Mouse (Mus musculus) frontal cortex, adult (tissue): ENCODE measurements around the gene Errfi1.

Source experiments
- ATAC-seq: cut with Nextera tagmentation; 2 replicates; pipeline ENCODE4 v1.9.2; 2017; ENCODE audit warnings: mild to moderate bottlenecking, moderate library complexity, mixed read lengths; ENCODE audit not compliant: low TSS enrichment

Errfi1 gene

DNA sequence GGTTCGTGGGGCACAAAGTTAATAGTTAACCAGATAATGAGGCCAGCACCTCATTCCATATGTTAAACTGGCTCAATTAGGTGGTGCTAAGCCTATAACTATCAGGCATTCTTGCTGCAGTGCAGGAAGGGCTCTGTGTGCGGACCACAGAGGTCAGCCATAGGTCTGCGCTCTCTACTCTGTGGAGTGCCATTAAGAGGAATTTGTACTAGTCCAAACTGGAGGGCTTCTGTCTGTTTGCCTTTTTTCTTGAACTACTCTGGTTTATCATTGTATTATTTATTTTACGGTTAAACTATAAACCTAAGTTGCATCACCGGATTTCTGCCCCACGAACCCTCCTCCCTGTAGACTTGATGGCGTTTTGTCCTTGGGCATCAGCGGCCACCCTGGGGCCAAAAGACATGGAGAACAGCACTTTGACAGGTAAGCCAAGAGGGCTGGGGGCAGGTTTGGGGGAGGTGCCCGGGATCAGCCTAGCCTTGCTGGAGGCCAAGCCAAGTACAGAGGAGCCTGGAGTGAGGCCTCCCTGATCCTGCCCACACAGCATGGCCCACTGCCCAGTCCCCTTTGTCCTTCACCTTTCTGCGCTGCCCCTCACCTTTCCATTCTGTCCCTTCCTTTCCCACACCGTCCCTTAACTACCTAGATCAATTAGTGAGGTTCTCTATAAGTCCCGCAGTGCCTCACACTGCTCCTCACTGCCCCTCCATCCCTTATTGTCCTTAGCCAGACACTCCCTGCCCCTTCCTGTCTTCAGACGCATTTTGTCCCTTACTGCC lies at the start of gene Errfi1:
Gene Errfi1 (plus strand): TSS at position 240 of the 782 bp plus-strand sequence.
- ATAC-seq: no peak

GRCm38 (mm10) chr4:150804204-150804603 lies 49.5 kb upstream of the Errfi1 start:
- ATAC-seq: no peak

DNA sequence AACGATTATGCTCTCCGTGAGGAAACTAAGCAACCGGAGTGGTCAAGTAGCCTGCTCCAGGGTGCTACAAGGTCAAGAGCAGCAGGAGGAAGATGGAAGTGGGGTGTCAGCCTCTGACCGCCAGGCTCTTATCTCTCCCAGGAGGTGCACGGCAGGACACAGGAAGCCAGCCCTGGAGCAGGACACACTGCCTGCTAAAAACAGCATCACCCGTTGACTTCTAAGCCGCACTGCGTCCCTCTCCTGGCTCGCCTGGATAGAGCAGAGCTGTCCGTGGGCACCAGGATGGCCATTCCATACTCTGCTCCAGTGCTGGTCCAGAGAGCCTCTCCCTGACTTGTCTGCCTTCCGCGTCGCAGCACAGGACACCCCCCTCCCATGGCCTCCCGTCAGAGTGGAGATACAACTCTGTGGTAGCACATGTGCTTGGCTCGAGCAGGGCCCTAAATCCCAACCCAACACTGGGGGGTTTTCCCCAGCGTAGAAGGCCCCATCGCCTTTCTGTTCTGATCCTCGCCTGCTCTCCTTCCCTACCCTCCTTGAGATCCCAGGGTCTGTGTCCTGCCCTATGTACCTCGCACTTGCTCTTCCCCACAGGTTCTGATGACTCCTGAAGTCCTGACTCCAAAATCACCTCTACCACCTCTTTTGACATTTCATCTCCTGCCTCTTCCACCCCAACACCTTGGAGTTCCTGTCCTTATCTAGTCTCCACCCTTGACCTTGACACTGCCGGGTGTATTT lies 45.8 kb upstream of the Errfi1 start:
- no peak for ATAC-seq

DNA sequence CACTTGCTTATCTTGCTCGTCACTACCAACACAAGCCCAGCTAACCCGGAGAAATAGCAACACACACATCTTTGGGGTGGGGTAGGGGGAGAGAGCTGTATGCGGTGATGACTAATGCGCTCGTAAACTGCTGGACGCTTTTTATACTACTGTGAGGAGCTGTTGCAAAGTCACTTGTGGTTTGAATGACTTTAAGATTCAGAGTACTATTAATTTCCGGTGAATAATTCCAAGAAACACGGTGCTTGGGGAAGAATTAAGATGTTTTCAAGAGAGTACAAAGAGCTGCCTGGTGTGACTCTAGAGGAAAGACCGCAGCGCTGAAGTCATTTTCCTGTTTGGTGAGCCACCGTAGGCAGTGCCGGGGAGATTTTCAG lies 45.3 kb upstream of the Errfi1 start:
- no peak for ATAC-seq

DNA sequence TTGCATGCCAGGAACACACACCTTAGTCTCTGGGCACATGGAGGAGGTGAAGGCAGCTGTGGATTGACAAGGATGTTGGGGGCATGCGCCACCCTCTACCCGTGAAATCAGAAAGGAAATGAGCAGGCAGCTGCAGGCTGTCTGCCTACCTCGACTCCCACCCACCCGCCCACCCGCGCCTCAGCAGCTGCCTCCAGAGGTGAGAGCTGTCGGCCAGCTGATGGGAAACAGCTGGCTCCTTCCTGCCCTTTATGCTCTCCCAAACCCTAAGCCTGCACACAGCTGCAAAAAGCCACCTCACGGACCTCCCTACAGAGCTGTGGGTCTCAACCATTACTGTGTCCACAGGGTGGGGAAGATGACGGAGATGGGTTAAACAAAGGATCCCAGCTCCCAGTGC lies 44.4 kb upstream of the Errfi1 start:
- no peak for ATAC-seq

DNA sequence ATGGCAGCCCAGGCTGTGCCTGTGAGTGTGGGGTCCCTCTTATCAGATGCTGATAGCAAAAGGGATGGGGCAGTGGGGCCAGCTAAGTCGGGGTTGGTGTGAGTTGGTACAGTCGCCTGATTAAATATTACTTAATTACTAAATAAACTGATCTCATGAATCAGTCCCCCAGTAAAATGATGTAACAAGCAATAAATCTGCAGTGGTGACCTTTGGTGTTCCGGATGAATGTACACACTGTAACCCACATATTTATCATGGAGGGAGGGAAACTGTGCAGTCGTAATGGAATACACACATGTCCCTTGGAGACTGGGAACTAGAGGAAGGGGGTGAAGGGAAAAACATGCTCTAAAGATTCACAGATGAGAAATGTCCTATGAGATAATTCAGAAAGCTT lies 38.6 kb upstream of the Errfi1 start:
- no peak for ATAC-seq

- no peak for ATAC-seq
Observed at GRCm38 (mm10) chr4:150816414-150816951, 37.2 kb upstream of the Errfi1 start.

GRCm38 (mm10) chr4:150819126-150819910 lies 34.4 kb upstream of the Errfi1 start:
- no peak for ATAC-seq

- no peak for ATAC-seq
Observed at GRCm38 (mm10) chr4:150821381-150821780, 32.3 kb upstream of the Errfi1 start.

GRCm38 (mm10) chr4:150822624-150823023 lies 31.1 kb upstream of the Errfi1 start:
- ATAC-seq: no peak

DNA sequence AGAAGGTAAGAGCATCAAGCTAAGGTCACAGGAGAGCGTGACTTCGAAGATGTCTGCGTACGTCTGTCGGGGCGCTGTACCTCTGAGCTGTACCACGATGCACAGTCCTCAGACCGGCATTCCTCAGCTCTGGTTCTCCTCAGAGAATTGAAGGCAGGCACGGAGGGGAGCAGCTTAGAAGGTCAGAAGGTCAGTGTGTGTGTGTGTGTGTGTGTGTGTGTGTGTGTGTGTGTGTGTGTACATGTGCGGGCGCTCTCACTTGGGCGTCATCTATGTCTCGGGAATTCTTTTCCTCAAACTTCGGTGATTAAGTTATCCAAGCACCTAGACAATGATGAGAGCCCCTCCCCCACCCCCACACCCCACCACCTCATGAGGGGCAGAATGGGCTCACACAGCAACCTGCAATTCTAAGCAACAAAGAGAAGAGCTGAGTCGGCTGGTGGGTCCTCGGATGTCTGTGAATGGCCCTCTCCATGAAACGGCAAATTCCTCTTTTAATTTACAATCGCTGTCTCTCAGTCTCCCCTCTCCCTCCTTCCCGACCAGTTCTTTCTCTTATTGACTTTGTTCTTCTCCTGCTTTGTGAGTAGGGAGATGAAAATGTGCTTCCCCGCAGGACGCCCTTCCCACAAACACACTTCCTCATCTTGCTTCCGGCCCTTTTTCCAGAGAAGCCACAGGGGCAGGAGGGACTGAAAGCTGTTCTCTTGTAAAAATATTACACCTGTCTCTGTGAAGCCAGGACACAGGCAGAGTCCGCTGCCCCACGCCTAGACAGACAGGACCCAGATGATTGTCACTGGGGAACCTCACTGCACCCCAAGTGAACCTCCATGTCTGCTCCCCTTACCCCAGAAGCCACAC lies 29.9 kb upstream of the Errfi1 start:
- ATAC-seq: no peak

- no peak for ATAC-seq
Observed at GRCm38 (mm10) chr4:150824877-150825276, 28.8 kb upstream of the Errfi1 start.

GRCm38 (mm10) chr4:150825531-150825930 lies 28.2 kb upstream of the Errfi1 start:
- no peak for ATAC-seq

- no peak for ATAC-seq
Observed at GRCm38 (mm10) chr4:150831321-150831720, 22.4 kb upstream of the Errfi1 start.

GRCm38 (mm10) chr4:150831941-150832340 lies 21.8 kb upstream of the Errfi1 start:
- ATAC-seq: no peak

- no peak for ATAC-seq
Observed at GRCm38 (mm10) chr4:150835163-150835562, 18.6 kb upstream of the Errfi1 start.

GRCm38 (mm10) chr4:150836258-150836657 lies 17.5 kb upstream of the Errfi1 start:
- ATAC-seq: no peak

GRCm38 (mm10) chr4:150836961-150837360 lies 16.8 kb upstream of the Errfi1 start:
- ATAC-seq: no peak

- no peak for ATAC-seq
Observed at GRCm38 (mm10) chr4:150837458-150837857, 16.3 kb upstream of the Errfi1 start.

- ATAC-seq: no peak
Observed at GRCm38 (mm10) chr4:150842045-150842444, 11.7 kb upstream of the Errfi1 start.

- ATAC-seq: no peak
Observed at GRCm38 (mm10) chr4:150843181-150843580, 10.5 kb upstream of the Errfi1 start.
